Mouse (Mus musculus) liver (tissue): ENCODE measurements around the gene Alox15.
"Not testable (repeated sequence)": the region's sequence is repeated elsewhere in the genome, so short reads cannot be mapped to it uniquely, and the experiment has no call there.

Experiments
- DNase-seq: peaks from one replicate; pipeline ENCODE4 v3.0.0-alpha.2; 2020; ENCODE audit warnings: mixed read lengths

Gene Alox15

GRCm38 (mm10) chr11:70351868-70352267 is at the start of gene Alox15:
TSS of gene Alox15 (minus strand) at chr11:70352031.
- DNase-seq, result peak; percentile 46

DNA sequence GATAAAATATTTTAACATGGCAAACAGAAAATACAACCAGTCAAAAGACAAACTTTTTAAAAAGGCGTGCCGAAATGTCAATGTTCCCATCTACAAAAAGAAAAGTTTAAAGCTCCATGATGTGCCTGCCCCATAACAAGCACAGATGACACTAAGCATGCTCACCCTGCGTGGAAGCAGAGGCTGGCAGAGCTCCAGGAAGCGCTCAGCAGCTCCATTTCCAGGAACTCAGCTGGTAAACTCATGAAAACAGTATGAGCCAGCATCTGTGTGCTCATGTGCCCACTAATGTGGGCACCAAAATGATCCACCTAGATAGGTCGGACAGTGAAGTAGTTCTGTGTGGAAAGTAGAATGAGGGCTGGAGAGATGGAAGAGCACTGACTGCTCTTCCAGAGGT is 37.6 kb upstream of the Alox15 start:
- DNase-seq, result no peak

GRCm38 (mm10) chr11:70387436-70387835 is 35.6 kb upstream of the Alox15 start:
- no peak for DNase-seq

DNA sequence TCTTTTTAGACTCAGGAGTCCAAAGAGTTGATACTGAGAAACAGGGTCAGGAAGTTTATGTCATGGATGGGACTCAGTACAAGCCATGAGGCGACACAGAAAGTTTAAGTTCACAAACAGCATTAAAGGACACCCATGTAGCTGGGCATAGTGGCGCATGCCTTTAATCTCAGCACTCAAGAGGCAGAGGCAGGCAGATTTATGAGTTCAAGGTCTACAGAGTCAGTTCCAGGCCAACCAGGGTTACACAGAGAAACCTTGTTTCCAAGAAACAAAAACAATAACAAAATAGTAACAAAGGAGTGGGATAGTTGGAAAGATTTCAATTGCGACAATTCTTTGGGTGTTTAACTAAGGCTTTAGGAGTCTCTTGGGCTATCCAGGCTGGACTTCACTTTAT is 32.3 kb upstream of the Alox15 start:
- DNase-seq, result no peak

DNA sequence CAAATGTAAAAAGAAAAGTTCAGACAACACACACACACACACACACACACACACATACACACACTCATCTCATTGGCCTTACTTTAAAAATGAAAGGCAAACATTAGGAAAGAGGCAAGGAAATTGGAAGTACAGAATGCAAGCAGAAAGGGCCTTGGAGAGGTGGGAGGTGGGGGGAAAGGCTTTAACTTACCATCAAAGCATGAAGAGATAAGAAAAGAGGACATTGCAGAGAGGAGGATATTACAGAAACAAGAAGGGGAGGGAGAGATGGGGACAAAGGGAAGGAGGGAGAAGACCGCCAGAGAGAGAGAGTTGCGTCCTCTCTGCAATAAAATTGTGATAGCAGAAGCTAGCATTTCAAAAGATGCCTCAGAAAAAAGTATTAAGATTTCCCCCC is 29.5 kb upstream of the Alox15 start:
- no peak for DNase-seq

GRCm38 (mm10) chr11:70380478-70381005 is 28.7 kb upstream of the Alox15 start:
- DNase-seq, result no peak

- no peak for DNase-seq
These were observed 24.2 kb upstream of the Alox15 start for GRCm38 (mm10) chr11:70376054-70376453.

- no peak for DNase-seq
These were observed 22.5 kb upstream of the Alox15 start for GRCm38 (mm10) chr11:70374302-70374701.

- DNase-seq, result no peak
These were observed 21.2 kb upstream of the Alox15 start for GRCm38 (mm10) chr11:70372849-70373557.

- no peak for DNase-seq
These were observed 20.6 kb upstream of the Alox15 start for GRCm38 (mm10) chr11:70372396-70372795.

DNA sequence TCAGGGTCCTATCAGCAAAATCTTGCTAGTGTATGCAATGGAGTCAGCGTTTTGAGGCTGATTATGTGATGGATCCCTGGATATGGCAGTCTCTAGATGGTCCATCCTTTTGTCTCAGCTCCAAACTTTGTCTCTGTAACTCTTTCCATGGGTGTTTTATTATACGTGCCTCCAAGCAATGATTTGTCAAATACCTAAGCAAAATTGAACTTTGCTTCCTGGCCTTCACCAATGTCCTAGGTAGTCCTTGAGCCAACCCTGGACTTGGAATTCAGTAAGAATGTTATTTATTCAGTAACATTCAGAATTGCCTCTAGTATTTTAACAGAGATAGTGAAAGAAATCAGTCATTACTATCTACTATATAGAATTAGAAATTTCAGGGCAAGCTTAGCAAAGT is 16.8 kb upstream of the Alox15 start:
- DNase-seq, result not testable (repeated sequence)

DNA sequence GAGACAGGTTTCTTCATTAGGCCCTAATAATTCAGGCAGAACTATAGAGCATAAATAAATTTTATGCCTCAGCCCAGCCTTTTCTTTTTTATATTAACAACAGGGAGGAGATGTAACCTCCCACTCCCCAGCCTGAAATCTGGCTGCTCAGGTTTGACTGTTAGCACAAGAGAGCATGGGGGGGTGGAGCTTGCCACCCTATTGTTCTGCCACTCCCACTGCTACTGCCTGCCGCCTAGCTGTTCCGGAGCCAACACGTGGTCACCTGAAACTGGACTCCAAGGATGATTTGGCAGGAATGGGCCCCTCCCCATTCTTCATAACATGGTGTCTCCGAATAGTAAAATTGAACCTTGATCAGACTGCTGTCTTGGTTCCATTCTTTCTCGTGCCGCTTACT is 15.9 kb upstream of the Alox15 start:
- not testable (repeated sequence) for DNase-seq

DNA sequence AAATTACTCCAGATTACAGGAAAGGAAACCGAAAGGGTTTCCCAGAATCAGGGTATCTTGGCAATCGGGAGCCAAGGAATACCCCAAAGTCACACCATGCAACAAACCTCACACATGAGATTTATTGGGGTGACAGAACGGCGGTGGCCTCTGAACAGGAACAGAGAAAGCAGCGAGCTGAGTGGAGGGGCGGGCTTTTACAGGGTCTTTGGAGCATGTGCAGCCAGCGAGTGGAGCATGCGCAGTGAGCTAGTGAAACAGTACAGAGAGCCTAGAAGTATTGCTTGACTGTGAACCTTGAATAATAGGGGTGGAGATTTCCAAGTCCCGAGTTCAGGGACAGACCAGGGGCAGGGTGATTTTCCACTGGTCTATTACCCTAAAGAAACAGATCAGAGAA is 3.2 kb downstream of the Alox15 start:
- no peak for DNase-seq

DNA sequence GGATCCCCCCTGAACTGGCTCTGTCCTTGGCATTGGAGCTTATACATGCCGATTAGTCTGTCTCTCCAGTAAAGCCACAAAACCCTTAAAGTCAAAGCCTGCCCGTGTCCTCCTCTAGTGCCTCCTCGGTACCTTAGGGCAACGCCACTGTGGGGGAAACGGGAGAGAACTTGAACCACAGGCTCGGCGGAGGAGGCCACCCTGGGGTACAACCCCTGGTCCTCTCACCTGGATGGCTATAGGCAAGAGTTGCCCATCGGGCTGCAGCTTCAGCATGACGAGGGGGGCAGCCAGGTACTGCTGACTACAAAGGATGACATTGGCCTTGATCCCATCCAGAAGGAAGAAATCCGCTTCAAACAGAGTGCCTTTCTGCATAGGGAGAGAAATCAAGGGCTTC is 4.0 kb downstream of the Alox15 start:
- DNase-seq, result no peak

GRCm38 (mm10) chr11:70345546-70345945 is 6.3 kb downstream of the Alox15 start:
- DNase-seq, result no peak

- no peak for DNase-seq
These were observed 6.8 kb downstream of the Alox15 start for GRCm38 (mm10) chr11:70345061-70345460.

DNA sequence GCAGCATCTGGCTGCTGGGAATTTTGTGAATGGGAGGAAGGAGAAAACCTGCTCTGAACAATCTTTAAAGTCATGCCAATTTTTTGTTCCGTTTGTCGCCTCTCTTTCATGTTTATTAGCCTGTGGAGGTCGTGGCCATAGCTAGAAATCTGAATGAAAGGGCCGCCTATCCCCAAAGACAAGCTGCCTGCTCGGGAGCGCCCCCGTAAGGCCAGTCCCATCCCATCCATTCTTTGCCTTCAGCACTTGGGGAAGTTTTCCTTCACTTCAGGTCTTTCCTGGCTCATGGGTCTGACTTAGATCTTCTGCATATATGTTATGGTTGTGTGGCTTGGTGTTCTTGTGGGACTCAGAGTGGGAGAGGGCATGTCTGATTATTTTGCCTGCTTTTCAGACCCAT is 12.3 kb downstream of the Alox15 start:
- DNase-seq, result no peak

DNA sequence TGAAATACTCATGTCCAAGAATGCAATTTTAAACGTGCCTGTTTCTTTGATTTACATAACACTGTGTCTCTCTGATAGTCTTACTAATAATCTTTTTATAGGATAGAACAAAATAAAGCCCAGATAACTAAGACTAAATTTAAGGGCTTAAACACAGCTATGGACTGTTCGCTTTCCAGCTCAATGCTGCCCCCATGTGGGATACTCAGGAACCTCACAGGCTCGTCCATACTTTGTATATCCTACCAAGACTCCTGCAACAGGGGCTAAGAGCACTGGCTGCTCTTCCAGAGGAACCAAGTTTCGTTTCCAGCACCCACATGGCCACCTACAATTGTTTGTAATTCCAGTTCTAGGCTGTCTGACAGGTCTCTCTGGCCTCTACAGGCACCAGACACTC is 17.4 kb downstream of the Alox15 start:
- peak; percentile 62 for DNase-seq

DNA sequence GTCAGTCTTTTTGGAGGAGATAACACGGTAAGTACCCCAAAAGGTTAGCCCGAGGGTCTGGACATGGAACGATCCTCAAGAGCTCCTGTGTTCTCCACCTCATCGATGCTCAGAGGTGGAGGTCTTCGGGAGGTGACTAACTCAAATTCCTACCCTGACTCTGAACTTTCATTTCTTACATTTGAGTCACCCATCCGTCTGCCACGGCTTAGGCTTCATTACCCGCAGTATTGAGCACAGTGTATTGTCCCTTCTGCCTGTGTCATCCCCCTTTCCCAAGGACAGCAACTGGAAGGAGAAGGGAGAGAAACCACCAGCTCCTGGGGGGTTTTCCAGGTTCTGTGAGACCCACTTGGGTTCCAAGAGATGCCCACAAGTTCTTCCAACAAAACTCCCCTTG is 27.1 kb downstream of the Alox15 start:
- DNase-seq, result no peak

DNA sequence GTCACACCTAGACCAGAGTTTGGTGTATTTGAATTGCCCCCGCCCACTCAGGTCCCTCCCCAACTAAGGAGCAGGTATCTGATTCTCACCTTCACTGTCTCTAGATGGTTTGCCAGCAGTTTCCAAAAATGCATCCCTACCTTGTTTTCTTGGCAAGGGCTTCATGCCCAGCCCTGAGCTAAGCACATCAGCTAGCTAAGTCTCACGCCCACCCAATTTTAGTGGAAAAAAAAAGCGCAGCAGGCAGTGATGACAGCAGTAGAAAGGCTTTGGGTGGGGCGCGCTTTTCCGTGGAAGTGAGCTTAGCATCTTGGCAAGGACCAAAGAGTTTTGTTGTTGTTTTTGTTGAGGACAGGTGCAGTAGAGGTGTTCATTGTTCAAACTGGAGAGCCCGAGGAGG is 29.3 kb downstream of the Alox15 start, which contains the start of gene Alox12e:
Gene Alox12e (minus strand): TSS at position 101 of the 400 bp plus-strand sequence.
- no peak for DNase-seq

DNA sequence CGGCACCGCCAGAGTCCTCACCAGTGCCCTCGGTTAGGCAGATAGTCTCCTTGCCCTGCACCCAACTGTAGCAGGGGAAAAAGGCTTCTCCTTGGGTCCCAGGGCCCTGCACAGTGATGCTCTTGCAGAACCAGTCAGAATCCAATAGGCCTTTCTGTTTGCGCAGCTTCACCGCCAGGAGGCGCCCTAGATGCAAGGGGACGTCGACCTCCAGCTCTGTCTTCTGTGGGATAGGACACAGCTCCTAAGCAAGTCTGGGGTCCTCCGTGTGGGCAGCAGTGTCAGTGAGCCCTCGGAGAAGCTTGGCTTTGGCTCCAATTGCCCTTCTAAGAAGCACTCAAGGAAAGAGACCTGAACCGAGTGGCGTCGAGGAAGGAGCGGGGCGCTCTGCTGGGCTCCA is 30.2 kb downstream of the Alox15 start:
- DNase-seq, result peak; percentile 71

- DNase-seq, result no peak
These were observed 32.2 kb downstream of the Alox15 start for GRCm38 (mm10) chr11:70319614-70320013.

DNA sequence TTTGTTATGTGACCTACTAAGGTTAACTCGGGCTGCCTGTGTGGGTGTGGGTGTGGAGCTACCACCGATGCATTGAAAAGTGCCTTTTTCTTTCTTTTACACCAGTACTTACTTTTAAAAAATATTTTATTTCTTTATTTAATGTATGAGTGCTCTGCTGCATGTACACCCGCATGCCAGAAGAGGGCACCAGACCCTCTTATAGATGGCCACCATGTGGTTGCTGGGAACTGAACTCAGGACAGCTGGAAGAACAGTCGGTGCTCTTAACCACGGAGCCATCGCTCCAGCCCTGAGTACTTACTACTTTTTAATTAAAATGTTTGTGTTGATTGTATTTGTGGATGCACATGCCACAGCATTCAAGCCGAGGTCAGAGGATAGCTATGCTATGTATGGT is 38.0 kb downstream of the Alox15 start:
- DNase-seq, result no peak

DNA sequence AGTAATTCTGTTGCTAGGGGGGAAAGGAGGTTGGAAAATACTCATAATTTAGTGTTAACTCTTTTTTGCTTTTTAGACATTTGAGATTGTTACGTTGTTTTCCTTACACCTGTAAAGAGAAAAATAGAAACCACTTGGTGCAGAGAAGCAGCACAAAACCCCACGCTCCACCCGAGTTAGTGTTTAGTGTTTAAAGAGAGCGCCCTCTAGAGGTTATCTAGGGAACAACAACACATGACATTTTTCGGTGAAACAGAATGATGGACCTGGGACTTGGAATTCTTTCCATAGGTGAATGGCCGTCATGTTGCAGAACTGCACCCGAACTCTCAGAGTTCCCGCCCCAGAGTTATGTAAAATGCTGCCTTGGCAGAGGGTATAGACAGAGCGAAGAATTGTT is 42.5 kb downstream of the Alox15 start:
- peak; percentile 26 for DNase-seq

- no peak for DNase-seq
These were observed 43.5 kb downstream of the Alox15 start for GRCm38 (mm10) chr11:70308296-70308695.
